Mouse (Mus musculus): Measurements from ENCODE around the gene Cd19.
A peak's percentile ranks its signal among the peaks of the same experiment; 100 is the strongest.

The Cd19 gene

GRCm38 (mm10) chr7:126414725-126415124 lies at the start of gene Cd19:
Cd19 (minus strand) TSS chr7:126414889.
- no peak for DNase-seq (ENCODE audit: low read depth)

GRCm38 (mm10) chr7:126464121-126464520 lies 49.4 kb upstream of the Cd19 start:
- peak; percentile 56 for DNase-seq (ENCODE audit: low read depth)

GRCm38 (mm10) chr7:126463547-126463946 lies 48.9 kb upstream of the Cd19 start:
- DNase-seq (ENCODE audit: low read depth) = no peak

- no peak for DNase-seq (ENCODE audit: low read depth)
Observed at GRCm38 (mm10) chr7:126463004-126463403, 48.3 kb upstream of the Cd19 start, which contains the start of gene Atp2a1. Atp2a1 (minus strand) TSS chr7:126463108.

- no peak for DNase-seq (ENCODE audit: low read depth)
Observed at GRCm38 (mm10) chr7:126461626-126462025, 46.9 kb upstream of the Cd19 start.

GRCm38 (mm10) chr7:126460623-126461399 lies 46.1 kb upstream of the Cd19 start:
- no peak for DNase-seq (ENCODE audit: low read depth)

GRCm38 (mm10) chr7:126458844-126459618 lies 44.3 kb upstream of the Cd19 start:
- DNase-seq (ENCODE audit: low read depth) = no peak

- DNase-seq (ENCODE audit: low read depth) = no peak
Observed at GRCm38 (mm10) chr7:126458225-126458624, 43.5 kb upstream of the Cd19 start.

GRCm38 (mm10) chr7:126456382-126457266 lies 41.9 kb upstream of the Cd19 start:
- no peak for DNase-seq (ENCODE audit: low read depth)

GRCm38 (mm10) chr7:126455242-126455641 lies 40.6 kb upstream of the Cd19 start:
- no peak for DNase-seq (ENCODE audit: low read depth)

- DNase-seq (ENCODE audit: low read depth) = no peak
Observed at GRCm38 (mm10) chr7:126453861-126454260, 39.2 kb upstream of the Cd19 start.

GRCm38 (mm10) chr7:126452244-126452643 lies 37.6 kb upstream of the Cd19 start:
- DNase-seq (ENCODE audit: low read depth) = no peak

- DNase-seq (ENCODE audit: low read depth) = no peak
Observed at GRCm38 (mm10) chr7:126450641-126451040, 36.0 kb upstream of the Cd19 start.

- no peak for DNase-seq (ENCODE audit: low read depth)
Observed at GRCm38 (mm10) chr7:126449991-126450390, 35.3 kb upstream of the Cd19 start.

- DNase-seq (ENCODE audit: low read depth) = no peak
Observed at GRCm38 (mm10) chr7:126448481-126448880, 33.8 kb upstream of the Cd19 start.

- no peak for DNase-seq (ENCODE audit: low read depth)
Observed at GRCm38 (mm10) chr7:126446217-126446616, 31.5 kb upstream of the Cd19 start.

- DNase-seq (ENCODE audit: low read depth) = no peak
Observed at GRCm38 (mm10) chr7:126445104-126445815, 30.6 kb upstream of the Cd19 start.

- no peak for DNase-seq (ENCODE audit: low read depth)
Observed at GRCm38 (mm10) chr7:126444536-126444935, 29.8 kb upstream of the Cd19 start.

GRCm38 (mm10) chr7:126443997-126444396 lies 29.3 kb upstream of the Cd19 start:
- no peak for DNase-seq (ENCODE audit: low read depth)

- no peak for DNase-seq (ENCODE audit: low read depth)
Observed at GRCm38 (mm10) chr7:126440134-126440533, 25.4 kb upstream of the Cd19 start.

GRCm38 (mm10) chr7:126436851-126437250 lies 22.2 kb upstream of the Cd19 start:
- DNase-seq (ENCODE audit: low read depth) = peak; percentile 87

GRCm38 (mm10) chr7:126435801-126436200 lies 21.1 kb upstream of the Cd19 start:
- DNase-seq (ENCODE audit: low read depth) = no peak
